Mouse (Mus musculus): ENCODE results near the gene Smarca2.

GRCm38 (mm10) chr19:26770592-26770991, 165.7 kb downstream of the Smarca2 start:
- TF ChIP-seq CTCF (IDR thresholded peaks at IDR 0.05) = no peak
- no peak for TF ChIP-seq EP300 (IDR thresholded peaks at IDR 0.05)
